Mouse (Mus musculus) forebrain, embryonic 15.5 days (tissue): Measurements from ENCODE around the gene Galnt10. TPM values are rescaled to one million over a fixed set of nuclear protein-coding genes. Genes with fewer than 3 reads are reported as not detected.

ENCODE experiments used
- ATAC-seq: fragments of 200-750 bp; cut with Nextera tagmentation; replicated peaks from 2 replicates; pipeline ENCODE4 v1.8.0; 2017; ENCODE audit warnings: mild to moderate bottlenecking, moderate TSS enrichment, moderate library complexity
- H3K27ac ChIP-seq: fragments of 300-500 bp; sonication (generic); replicated peaks from 2 replicates; pipeline ENCODE4 v1.5.1; 2015; ENCODE audit warnings: mild to moderate bottlenecking, inconsistent platforms
- H3K27me3 ChIP-seq: fragments of 300-500 bp; sonication (generic); 2 replicates; pipeline ENCODE4 v1.6.1; 2015; ENCODE audit warnings: inconsistent platforms
- H3K36me3 ChIP-seq: fragments of 300-500 bp; sonication (generic); 2 replicates; pipeline ENCODE4 v1.6.1; 2015; ENCODE audit warnings: mild to moderate bottlenecking, inconsistent platforms
- H3K4me1 ChIP-seq: fragments of 300-500 bp; sonication (generic); 2 replicates; pipeline ENCODE4 v1.6.1; 2015; ENCODE audit warnings: inconsistent platforms
- H3K4me2 ChIP-seq: fragments of 300-500 bp; sonication (generic); replicated peaks from 2 replicates; pipeline ENCODE4 v1.6.1; 2015; ENCODE audit warnings: mild to moderate bottlenecking, inconsistent platforms
- H3K4me3 ChIP-seq: fragments of 300-500 bp; sonication (generic); 2 replicates; pipeline ENCODE4 v1.5.1; 2015; ENCODE audit warnings: mild to moderate bottlenecking, inconsistent platforms
- H3K9ac ChIP-seq: fragments of 300-500 bp; sonication (generic); replicated peaks from 2 replicates; pipeline ENCODE4 v1.6.1; 2015; ENCODE audit warnings: mild to moderate bottlenecking, inconsistent platforms
- H3K9me3 ChIP-seq: fragments of 300-500 bp; sonication (generic); 2 replicates; pipeline ENCODE4 v1.6.1; 2016; ENCODE audit warnings: inconsistent platforms
- WGBS: fragments of 180-500 bp; shearing (Covaris S2); methylation state at CpG from one replicate; pipeline ENCODE4 v1.1.7; 2015; ENCODE audit warnings: mixed read lengths; 5-methylcytosine and 5-hydroxymethylcytosine counted together
- polyA plus RNA-seq: library from polyadenylated mRNA; unstranded; fragments of >200 nt; fragmentation: Nextera tagmentation; extraction: Ambion mirVana; gene quantifications from 2 replicates; pipeline ENCODE4 v1.2.1, GENCODE M21; 2015

Gene Galnt10
- polyA plus RNA-seq, 1 experiment from 2014 or later: 15.3 TPM

DNA sequence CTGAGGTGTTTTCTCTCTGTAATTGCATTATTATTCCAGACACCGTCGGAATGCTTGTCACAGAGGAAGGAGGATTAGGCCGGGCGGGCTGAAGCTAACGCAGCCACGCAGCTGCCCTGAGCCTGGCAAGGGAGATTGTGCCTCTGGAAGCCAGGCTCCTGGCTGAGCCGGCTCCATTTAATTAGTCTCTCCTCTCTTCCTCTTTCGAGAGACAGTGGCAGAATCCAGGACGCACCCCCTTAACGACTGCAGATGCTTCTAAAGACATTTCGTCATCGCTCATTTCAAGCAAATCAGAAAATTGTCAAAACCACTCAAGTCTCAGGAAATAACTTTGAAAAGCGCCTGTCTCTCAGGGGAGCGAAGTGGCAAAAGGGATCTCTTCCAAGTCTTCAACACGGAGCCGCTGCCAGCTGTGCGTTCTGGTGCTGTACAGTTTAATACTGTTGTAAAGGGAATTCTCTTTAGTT is 51.0 kb downstream of the Galnt10 start:
- ATAC-seq: peak; percentile 74
- Histone ChIP-seq H3K9me3 (no peaks in the 10 kb centered on the region), H3K9ac (no peak overlapping the region)

DNA sequence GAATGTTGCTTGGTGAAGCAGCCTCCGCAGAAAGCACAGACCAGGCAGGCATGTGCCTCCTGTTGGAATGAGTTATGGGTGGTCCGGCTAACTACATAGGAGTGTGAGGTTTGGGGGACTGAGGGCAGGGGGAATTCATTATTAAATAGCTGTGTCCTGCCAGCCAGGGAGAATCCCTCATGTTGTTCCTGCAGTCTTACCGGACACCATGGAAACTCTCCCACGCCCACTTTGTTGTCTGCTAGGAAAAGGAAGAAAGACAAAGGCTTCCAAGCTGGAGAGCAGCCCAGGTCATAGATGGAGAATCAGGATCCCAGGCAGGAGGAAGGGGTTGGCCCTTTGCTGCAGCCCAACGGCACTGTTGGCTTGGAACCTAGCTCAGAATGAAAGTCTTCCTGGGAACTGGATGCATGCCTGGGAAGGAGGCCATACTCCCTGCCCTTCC is 51.6 kb downstream of the Galnt10 start:
- Histone ChIP-seq H3K4me1 (peaks cover 25% of the 10 kb centered on the region), H3K36me3 (no peaks in the 10 kb centered on the region), H3K27ac (peak overlapping the region; percentile 66; the same call in 1 of the 2 replicates), H3K4me3 (no peak overlapping the region), H3K27me3 (no peaks in the 10 kb centered on the region), H3K9me3 (no peaks in the 10 kb centered on the region), H3K4me2 (peak overlapping the region; percentile 34; the same call in 1 of the 2 replicates), H3K9ac (no peak overlapping the region)
- peak; percentile 54; the same call in 1 of the 2 replicates for ATAC-seq
- WGBS: 19% methylated on average over 5 of the region's 5 CpGs

More for the DNA sequence above, 51.0 kb downstream of the Galnt10 start:
- Histone ChIP-seq H3K27ac (peak overlapping the region; percentile 66), H3K4me2 (peak overlapping the region; percentile 34), H3K4me1 (peaks cover 25% of the 10 kb centered on the region), H3K36me3 (no peaks in the 10 kb centered on the region), H3K4me3 (peak overlapping the region; percentile 12), H3K27me3 (no peaks in the 10 kb centered on the region)
- 7% methylated on average over 17 of the region's 17 CpGs for WGBS

DNA sequence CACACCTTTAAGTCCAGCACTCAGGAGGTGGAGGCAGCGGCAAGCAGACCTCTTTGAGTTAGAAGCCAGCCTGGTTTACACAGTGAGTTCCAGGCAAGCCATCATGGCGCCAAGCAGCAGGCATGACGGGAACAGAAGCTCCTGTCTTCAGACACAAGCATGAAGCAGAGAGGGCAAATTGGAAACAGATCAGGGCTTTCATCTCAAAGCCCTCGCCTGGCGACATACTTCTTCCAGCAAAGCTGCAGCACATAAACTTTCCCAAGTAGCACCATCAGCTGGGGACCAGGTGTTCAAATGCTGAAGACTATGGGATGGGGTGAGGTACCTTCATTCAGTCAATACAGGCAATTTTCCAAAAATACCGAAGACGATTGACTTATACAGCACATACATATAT is 54.9 kb downstream of the Galnt10 start:
- no peaks in the 10 kb centered on the region for H3K27me3 ChIP-seq
- ATAC-seq: no peak
- H3K36me3 ChIP-seq: no peaks in the 10 kb centered on the region
- H3K4me3 ChIP-seq: no peak overlapping the region
- H3K4me1 ChIP-seq: peaks cover 18% of the 10 kb centered on the region
- no peaks in the 10 kb centered on the region for H3K9me3 ChIP-seq
- no peak overlapping the region for H3K4me2 ChIP-seq
- 91% methylated on average over 7 of the region's 7 CpGs for WGBS
- H3K27ac ChIP-seq: no peak overlapping the region
- H3K9ac ChIP-seq: no peak overlapping the region

DNA sequence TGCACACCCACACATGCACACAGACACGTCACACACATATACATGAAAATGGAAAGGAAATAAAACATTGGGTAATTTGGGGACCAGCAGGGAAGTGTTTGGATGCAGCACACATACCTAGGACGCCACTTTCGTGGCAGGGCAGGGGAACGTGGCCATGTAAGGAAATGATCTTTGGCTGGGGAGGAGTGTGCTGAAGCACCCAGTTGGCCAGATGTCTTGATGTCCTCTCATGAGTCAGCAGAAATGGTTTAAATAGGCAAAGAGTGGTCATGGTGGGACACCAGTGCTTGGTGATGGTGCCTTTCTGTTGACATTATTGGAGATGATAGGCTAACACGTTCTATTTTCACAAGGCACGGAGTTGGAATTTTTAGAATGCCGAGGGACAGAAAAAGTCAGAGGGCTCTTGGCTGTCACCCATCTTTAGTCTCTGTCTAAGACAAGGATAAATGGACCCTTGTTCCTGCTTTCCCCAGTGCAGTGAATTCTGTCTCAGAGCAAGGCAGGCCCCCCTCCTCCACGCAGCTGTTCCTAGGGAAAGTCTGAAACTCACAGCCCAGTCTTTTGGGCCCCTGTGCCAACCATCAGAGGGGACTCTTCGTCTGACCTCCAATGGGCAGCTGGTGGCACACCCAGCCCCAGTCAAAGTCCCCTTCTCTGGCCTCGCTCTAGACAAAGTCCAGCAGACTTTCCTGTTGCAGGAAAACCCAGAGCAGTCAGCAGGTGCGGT is 56.1 kb downstream of the Galnt10 start:
- H3K27me3 ChIP-seq: no peaks in the 10 kb centered on the region
- no peaks in the 10 kb centered on the region for H3K36me3 ChIP-seq
- no peak for ATAC-seq
- peaks cover 12% of the 10 kb centered on the region for H3K4me1 ChIP-seq
- H3K9me3 ChIP-seq: no peaks in the 10 kb centered on the region
- H3K9ac ChIP-seq: no peak overlapping the region
- H3K27ac ChIP-seq: no peak overlapping the region
- 78% methylated on average over 11 of the region's 11 CpGs for WGBS
- H3K4me3 ChIP-seq: no peak overlapping the region
- H3K4me2 ChIP-seq: no peak overlapping the region

DNA sequence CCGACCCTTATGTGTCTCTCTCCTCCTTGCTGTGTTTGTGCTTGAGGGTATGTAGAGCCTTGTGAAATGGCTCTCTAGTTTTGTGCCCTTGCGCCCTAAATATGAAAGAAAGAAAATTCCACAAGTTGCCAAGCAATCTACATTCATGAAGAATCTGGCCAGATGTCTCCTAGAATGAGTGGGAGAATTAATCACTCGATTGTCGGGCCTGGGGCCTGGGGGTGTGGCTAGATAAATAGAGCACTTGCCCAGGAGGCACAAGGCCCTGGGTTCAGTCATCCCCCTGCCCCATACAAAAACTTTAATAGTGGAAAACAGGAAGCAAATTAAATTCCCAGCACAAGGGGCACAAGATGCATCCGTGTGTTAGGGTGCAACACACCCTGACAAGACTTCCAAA is 56.7 kb downstream of the Galnt10 start:
- no peak for ATAC-seq
- Histone ChIP-seq H3K36me3 (no peaks in the 10 kb centered on the region), H3K4me1 (peaks cover 6% of the 10 kb centered on the region), H3K27ac (no peak overlapping the region), H3K9ac (no peak overlapping the region), H3K4me2 (no peak overlapping the region), H3K4me3 (no peak overlapping the region), H3K27me3 (no peaks in the 10 kb centered on the region), H3K9me3 (no peaks in the 10 kb centered on the region)
- WGBS: 47% methylated on average over 5 of the region's 5 CpGs

DNA sequence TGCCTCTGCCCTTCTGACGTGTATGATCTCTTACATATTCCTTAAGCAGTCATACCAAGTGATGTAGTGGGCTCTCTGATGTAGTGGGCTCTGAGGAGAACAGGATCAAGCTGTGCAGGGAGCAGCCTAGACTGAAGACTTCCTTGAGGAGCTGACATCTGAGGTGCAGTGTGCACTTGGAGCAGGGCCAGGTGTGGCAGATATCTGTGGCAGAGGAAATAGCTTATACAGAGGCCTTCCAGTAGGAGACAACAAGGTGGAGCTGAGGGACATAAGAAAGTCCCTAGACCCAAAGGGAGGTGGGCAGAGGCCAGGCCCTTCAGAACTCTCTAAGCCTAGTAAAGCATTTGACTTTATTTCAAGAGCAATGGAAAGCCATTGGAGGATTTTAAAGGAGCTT is 61.4 kb downstream of the Galnt10 start:
- H3K27me3 ChIP-seq: no peaks in the 10 kb centered on the region
- no peak for ATAC-seq
- no peaks in the 10 kb centered on the region for H3K36me3 ChIP-seq
- no peak overlapping the region for H3K4me3 ChIP-seq
- H3K9ac ChIP-seq: no peak overlapping the region
- WGBS: 92% methylated on average over 1 of the region's 1 CpGs
- no peak overlapping the region for H3K4me2 ChIP-seq
- no peaks in the 10 kb centered on the region for H3K4me1 ChIP-seq
- H3K9me3 ChIP-seq: no peaks in the 10 kb centered on the region
- no peak overlapping the region for H3K27ac ChIP-seq

DNA sequence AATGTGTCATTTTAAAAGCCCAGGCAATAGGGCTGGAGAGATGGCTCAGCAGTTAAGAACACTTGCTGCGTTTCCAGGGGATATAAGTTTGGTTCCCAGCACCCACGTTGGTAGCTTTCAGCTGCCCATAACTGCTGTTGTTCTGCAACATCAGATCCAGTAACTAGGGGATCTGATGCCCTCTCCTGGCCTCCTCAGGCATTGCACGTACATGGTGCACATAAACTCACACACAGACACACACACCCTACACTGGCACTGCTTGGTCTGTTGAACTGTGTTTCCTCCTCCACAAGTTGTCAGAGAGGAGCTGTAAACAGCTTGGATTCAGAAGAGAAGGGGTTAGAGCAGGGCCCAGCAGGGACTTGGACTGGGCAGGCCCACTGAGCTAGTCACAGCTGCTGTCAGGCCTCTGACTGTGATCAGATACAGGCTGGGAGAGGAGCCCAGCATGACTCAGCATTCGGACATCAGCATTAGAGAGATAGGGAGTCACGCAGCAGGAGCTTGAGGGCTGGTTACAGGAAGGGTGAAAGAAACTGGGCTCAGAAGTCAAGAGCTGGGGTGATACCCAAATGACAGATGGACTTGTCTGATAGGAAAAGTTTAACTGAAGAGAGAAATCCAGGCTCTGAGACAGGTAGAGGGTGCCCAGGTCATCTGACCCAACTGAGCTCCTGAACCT is 62.0 kb downstream of the Galnt10 start:
- Histone ChIP-seq H3K9me3 (no peaks in the 10 kb centered on the region), H3K27ac (no peak overlapping the region), H3K4me3 (no peak overlapping the region), H3K4me1 (no peaks in the 10 kb centered on the region), H3K9ac (no peak overlapping the region), H3K36me3 (no peaks in the 10 kb centered on the region), H3K27me3 (no peaks in the 10 kb centered on the region), H3K4me2 (no peak overlapping the region)
- no peak for ATAC-seq
- WGBS: 90% methylated on average over 5 of the region's 5 CpGs

DNA sequence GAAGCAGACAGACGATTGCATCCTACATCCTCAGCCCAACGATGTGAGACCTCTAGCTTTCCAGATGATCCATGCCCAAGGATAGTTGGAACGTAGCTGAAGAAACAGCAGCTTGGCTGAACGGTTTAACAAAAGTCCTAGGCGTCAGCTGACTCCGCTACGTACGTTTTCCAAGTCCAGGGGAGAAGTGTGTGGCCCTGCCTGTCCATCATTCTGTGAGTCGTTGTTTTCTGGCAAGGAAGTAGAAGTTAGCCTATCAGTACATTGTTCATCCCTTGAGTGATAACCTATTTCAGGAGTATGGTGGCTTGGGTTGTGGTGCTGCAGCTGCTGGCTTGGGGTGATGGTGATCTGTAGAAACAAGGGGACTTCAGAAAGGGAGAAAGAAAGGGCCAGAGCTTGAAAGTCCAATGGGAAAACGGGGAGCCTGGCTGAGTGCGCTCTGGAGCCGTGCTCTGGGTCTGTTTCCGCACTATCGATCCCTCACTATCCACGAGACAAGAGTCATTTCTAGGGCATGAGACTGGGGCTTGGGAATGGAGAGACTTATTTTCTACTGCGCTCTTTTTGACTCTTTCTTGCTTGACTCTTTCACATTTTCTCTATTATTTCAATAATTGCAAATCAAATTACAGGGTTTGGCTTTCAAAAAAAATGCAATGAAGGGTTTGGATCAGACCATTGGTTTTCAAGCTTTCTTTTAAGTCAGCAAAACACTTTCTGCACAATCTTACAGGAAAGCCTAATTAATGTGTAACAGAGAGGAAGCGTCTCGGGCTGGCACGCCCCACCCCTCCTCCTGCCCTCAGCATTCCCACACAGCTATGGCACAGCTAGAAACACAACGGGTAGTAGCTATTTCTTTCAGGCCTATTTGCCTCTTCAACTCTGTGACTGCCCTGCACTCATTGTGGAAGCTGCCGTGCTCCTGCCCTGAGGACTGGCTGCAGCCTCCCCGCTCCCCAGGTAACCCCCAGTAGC is 63.2 kb downstream of the Galnt10 start:
- H3K27me3 ChIP-seq: no peaks in the 10 kb centered on the region
- H3K4me3 ChIP-seq: no peak overlapping the region
- no peaks in the 10 kb centered on the region for H3K9me3 ChIP-seq
- 71% methylated on average over 22 of the region's 22 CpGs for WGBS
- 0 out of 2 replicates have a peak overlapping the region, but pooled peaks have one; percentile 27 for H3K27ac ChIP-seq
- H3K4me2 ChIP-seq: no peak overlapping the region
- no peaks in the 10 kb centered on the region for H3K4me1 ChIP-seq
- H3K36me3 ChIP-seq: no peaks in the 10 kb centered on the region
- ATAC-seq: no peak
- H3K9ac ChIP-seq: no peak overlapping the region

DNA sequence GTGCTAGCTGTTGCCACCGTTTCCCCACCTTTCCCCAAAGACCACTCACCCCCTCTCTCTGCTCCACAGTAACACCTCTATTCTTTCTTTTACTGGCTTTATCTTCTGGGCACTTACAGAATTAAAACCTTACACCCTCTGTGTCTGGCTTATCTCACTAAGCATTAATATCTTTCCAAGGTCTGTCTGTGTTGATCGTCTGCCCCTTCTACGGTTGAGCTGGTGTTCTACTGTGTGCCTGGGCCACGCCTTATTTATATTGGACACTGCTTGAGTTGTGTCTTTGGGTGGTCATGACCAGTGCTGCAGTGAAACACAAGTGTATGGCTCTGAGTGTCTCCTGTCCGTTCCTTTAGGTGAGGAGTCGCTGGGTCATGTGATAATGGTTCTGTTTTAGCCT is 68.7 kb downstream of the Galnt10 start:
- Histone ChIP-seq H3K4me3 (no peak overlapping the region), H3K27me3 (no peaks in the 10 kb centered on the region), H3K36me3 (no peaks in the 10 kb centered on the region), H3K27ac (no peak overlapping the region), H3K4me1 (no peaks in the 10 kb centered on the region), H3K9ac (no peak overlapping the region), H3K4me2 (no peak overlapping the region), H3K9me3 (no peaks in the 10 kb centered on the region)
- 93% methylated on average over 6 of the region's 6 CpGs for WGBS
- ATAC-seq: no peak

DNA sequence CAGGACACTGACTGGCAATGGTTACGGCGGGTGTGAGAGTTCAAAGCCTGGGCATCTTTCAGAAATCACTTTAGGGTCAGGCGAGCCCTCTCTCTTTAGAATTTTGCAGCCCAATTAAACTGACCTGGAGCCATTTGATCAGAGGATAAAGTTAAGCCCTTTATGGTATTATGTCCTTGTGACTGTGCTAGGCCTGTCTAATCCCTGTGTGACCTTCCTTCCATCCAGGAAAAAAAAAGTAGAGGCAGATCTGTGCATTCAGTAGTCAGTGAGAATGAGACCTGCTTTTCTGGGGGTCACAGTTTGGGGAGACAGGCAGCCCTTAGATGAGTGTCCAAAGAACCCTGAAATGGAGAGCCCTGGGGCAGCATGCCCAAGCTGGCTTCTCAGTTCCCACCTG is 71.5 kb downstream of the Galnt10 start:
- no peaks in the 10 kb centered on the region for H3K36me3 ChIP-seq
- no peaks in the 10 kb centered on the region for H3K27me3 ChIP-seq
- H3K4me1 ChIP-seq: peaks cover 9% of the 10 kb centered on the region; the same call in 1 of the 2 replicates
- no peak overlapping the region for H3K4me2 ChIP-seq
- no peak overlapping the region for H3K4me3 ChIP-seq
- ATAC-seq: no peak
- H3K9ac ChIP-seq: no peak overlapping the region
- no peaks in the 10 kb centered on the region for H3K9me3 ChIP-seq
- 35% methylated on average over 3 of the region's 3 CpGs for WGBS
- H3K27ac ChIP-seq: no peak overlapping the region

DNA sequence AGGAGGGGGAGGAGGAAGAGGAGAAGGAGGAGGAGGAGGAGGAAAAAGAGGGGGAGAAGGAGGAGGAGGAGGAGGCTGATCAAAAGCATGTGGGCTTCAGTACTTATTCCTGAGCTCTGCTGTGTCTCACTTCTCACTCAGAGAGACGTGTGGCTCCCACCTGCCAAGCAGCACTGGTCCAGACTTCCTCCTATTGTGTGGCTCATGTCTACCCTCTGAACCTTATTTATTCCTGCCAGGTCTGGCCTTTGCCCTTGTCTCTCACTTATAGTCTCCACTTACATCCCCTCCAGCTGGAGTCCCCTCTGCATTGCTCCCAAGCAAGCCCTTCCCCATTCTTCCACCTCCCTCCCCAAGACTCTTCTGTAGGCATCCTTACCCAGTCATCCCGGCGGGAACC is 72.2 kb downstream of the Galnt10 start:
- no peak for ATAC-seq
- WGBS: 80% methylated on average over 3 of the region's 3 CpGs
- Histone ChIP-seq H3K4me3 (no peak overlapping the region), H3K4me2 (no peak overlapping the region), H3K27ac (no peak overlapping the region), H3K27me3 (no peaks in the 10 kb centered on the region), H3K4me1 (peaks cover 9% of the 10 kb centered on the region; the same call in 1 of the 2 replicates), H3K9ac (no peak overlapping the region), H3K9me3 (no peaks in the 10 kb centered on the region), H3K36me3 (no peaks in the 10 kb centered on the region)
